Mouse (Mus musculus) forebrain, embryonic 11.5 days (tissue): ENCODE results near the gene Tmem101. TPM values are rescaled to one million over a fixed set of nuclear protein-coding genes. Genes with fewer than 3 reads are reported as not detected.
"Not testable (repeated sequence)": the region's sequence is repeated elsewhere in the genome, so short reads cannot be mapped to it uniquely, and the experiment has no call there.

Experiments
- ATAC-seq: fragments of 200-750 bp; cut with Nextera tagmentation; replicated peaks from 2 replicates; pipeline ENCODE4 v1.8.0; 2017; ENCODE audit warnings: moderate TSS enrichment; ENCODE audit not compliant: low FRiP score
- DNase-seq: peaks from one replicate; pipeline ENCODE4 v3.0.0-alpha.2; 2017; ENCODE audit warnings: low spot score
- H3K27ac ChIP-seq: fragments of 300-500 bp; sonication (generic); 2 replicates; pipeline ENCODE4 v1.5.1; 2014; ENCODE audit warnings: low read depth, low read length
- H3K27me3 ChIP-seq: fragments of 300-500 bp; sonication (generic); 2 replicates; pipeline ENCODE4 v1.6.1; 2014; ENCODE audit warnings: mild to moderate bottlenecking, low read length, mixed read lengths; ENCODE audit not compliant: control insufficient read depth, insufficient read depth
- H3K36me3 ChIP-seq: fragments of 300-500 bp; sonication (generic); 2 replicates; pipeline ENCODE4 v1.6.1; 2014; ENCODE audit warnings: mild to moderate bottlenecking, low read length, moderate library complexity, mixed read lengths; ENCODE audit not compliant: control insufficient read depth, insufficient read depth
- H3K4me1 ChIP-seq: fragments of 300-500 bp; sonication (generic); replicated peaks from 2 replicates; pipeline ENCODE4 v1.6.1; 2014; ENCODE audit warnings: low read length, mixed read lengths; ENCODE audit not compliant: control insufficient read depth, insufficient read depth
- H3K4me2 ChIP-seq: fragments of 300-500 bp; sonication (generic); 2 replicates; pipeline ENCODE4 v1.6.1; 2014; ENCODE audit warnings: low read depth, mild to moderate bottlenecking, low read length, moderate library complexity, mixed read lengths; ENCODE audit not compliant: severe bottlenecking
- H3K4me3 ChIP-seq: fragments of 300-500 bp; sonication (generic); 2 replicates; pipeline ENCODE4 v1.5.1; 2014; ENCODE audit warnings: low read depth, low read length
- H3K9ac ChIP-seq: fragments of 300-500 bp; sonication (generic); 2 replicates; pipeline ENCODE4 v1.6.1; 2014; ENCODE audit warnings: low read length
- H3K9me3 ChIP-seq: fragments of 300-500 bp; sonication (generic); 2 replicates; pipeline ENCODE4 v1.6.1; 2016; ENCODE audit warnings: low read length, mixed read lengths; ENCODE audit not compliant: control insufficient read depth
- WGBS: fragments of 180-500 bp; shearing (Covaris S2); extraction: QIAGEN DNeasy Blood & Tissue Kit; methylation state at CpG from one replicate; pipeline ENCODE4 v1.1.7; 2014; 5-methylcytosine and 5-hydroxymethylcytosine counted together
- polyA plus RNA-seq: library from polyadenylated mRNA; unstranded; fragments of >200 nt; fragmentation: Nextera tagmentation; extraction: Ambion mirVana; gene quantifications from 2 replicates; pipeline ENCODE4 v1.2.1, GENCODE M21; 2014

Tmem101 gene
- polyA plus RNA-seq, 1 experiment from 2014 or later = 35.7 TPM

GRCm38 (mm10) chr11:102167539-102167938, 11.3 kb upstream of the Tmem101 start:
- WGBS = 96% methylated on average over 5 of the region's 5 CpGs
- Histone ChIP-seq H3K27ac (no peak overlapping the region), H3K27me3 (no peaks in the 10 kb centered on the region)

GRCm38 (mm10) chr11:102165971-102166722, 9.9 kb upstream of the Tmem101 start:
- no peak overlapping the region for H3K4me3 ChIP-seq
- no peak overlapping the region for H3K9ac ChIP-seq
- H3K27ac ChIP-seq = no peak overlapping the region
- H3K9me3 ChIP-seq = no peaks in the 10 kb centered on the region
- H3K36me3 ChIP-seq = peaks cover 4% of the 10 kb centered on the region
- ATAC-seq = no peak
- no peaks in the 10 kb centered on the region for H3K4me1 ChIP-seq
- H3K4me2 ChIP-seq = no peak overlapping the region
- DNase-seq = no peak
- 79% methylated on average over 6 of the region's 6 CpGs for WGBS
- H3K27me3 ChIP-seq = no peaks in the 10 kb centered on the region

More at GRCm38 (mm10) chr11:102167539-102167938, 11.3 kb upstream of the Tmem101 start:
- no peak overlapping the region for H3K4me3 ChIP-seq
- no peaks in the 10 kb centered on the region for H3K4me1 ChIP-seq
- no peak for ATAC-seq
- no peak overlapping the region for H3K9ac ChIP-seq
- no peaks in the 10 kb centered on the region for H3K9me3 ChIP-seq
- no peak overlapping the region for H3K4me2 ChIP-seq
- H3K36me3 ChIP-seq = peaks cover 4% of the 10 kb centered on the region
- DNase-seq = no peak

GRCm38 (mm10) chr11:102159781-102160180, 3.6 kb upstream of the Tmem101 start:
- Histone ChIP-seq H3K4me2 (no peak overlapping the region), H3K4me3 (no peak overlapping the region), H3K9me3 (no peaks in the 10 kb centered on the region), H3K4me1 (no peaks in the 10 kb centered on the region), H3K27me3 (no peaks in the 10 kb centered on the region), H3K36me3 (no peaks in the 10 kb centered on the region), H3K9ac (no peak overlapping the region), H3K27ac (no peak overlapping the region)
- WGBS = 75% methylated on average over 5 of the region's 5 CpGs
- no peak for DNase-seq
- no peak for ATAC-seq

- WGBS = 75% methylated on average over 2 of the region's 2 CpGs
- not testable (repeated sequence) for ATAC-seq
Measured at GRCm38 (mm10) chr11:102158024-102158423, 1.8 kb upstream of the Tmem101 start.

GRCm38 (mm10) chr11:102156786-102157089, 534 bp upstream of the Tmem101 start:
- Histone ChIP-seq H3K4me2 (no peak overlapping the region), H3K9me3 (no peaks in the 10 kb centered on the region), H3K27me3 (no peaks in the 10 kb centered on the region), H3K4me1 (no peaks in the 10 kb centered on the region), H3K36me3 (no peaks in the 10 kb centered on the region), H3K9ac (no peak overlapping the region), H3K4me3 (no peak overlapping the region), H3K27ac (no peak overlapping the region)
- 8% methylated on average over 1 of the region's 1 CpGs for WGBS
- DNase-seq (no peak), ATAC-seq (0 out of 2 replicates have a peak, but pooled peaks have one; percentile 21)

More at GRCm38 (mm10) chr11:102158024-102158423, 1.8 kb upstream of the Tmem101 start:
- not testable (repeated sequence) for H3K4me3 ChIP-seq, H3K27ac ChIP-seq, H3K27me3 ChIP-seq, DNase-seq, H3K4me2 ChIP-seq, H3K9me3 ChIP-seq, H3K9ac ChIP-seq, H3K4me1 ChIP-seq, H3K36me3 ChIP-seq

- no peak overlapping the region for H3K9ac ChIP-seq
- H3K27ac ChIP-seq = no peak overlapping the region
- no peak overlapping the region for H3K4me2 ChIP-seq
- H3K9me3 ChIP-seq = no peaks in the 10 kb centered on the region
- H3K4me3 ChIP-seq = no peak overlapping the region
- WGBS = 15% methylated on average over 34 of the region's 34 CpGs
- H3K27me3 ChIP-seq = peaks cover 51% of the 10 kb centered on the region
- H3K36me3 ChIP-seq = no peaks in the 10 kb centered on the region
- ATAC-seq (no peak), DNase-seq (no peak)
- peaks cover 11% of the 10 kb centered on the region for H3K4me1 ChIP-seq
Measured at GRCm38 (mm10) chr11:102147213-102147989, 8.8 kb downstream of the Tmem101 start.

GRCm38 (mm10) chr11:102146531-102146930, 9.7 kb downstream of the Tmem101 start:
- 8% methylated on average over 17 of the region's 17 CpGs for WGBS
- Histone ChIP-seq H3K4me2 (no peak overlapping the region), H3K9ac (no peak overlapping the region), H3K4me1 (peaks cover 11% of the 10 kb centered on the region), H3K4me3 (no peak overlapping the region), H3K27me3 (peaks cover 51% of the 10 kb centered on the region), H3K27ac (no peak overlapping the region), H3K36me3 (no peaks in the 10 kb centered on the region), H3K9me3 (no peaks in the 10 kb centered on the region)
- DNase-seq = no peak
- ATAC-seq = no peak

GRCm38 (mm10) chr11:102146005-102146404, 10.2 kb downstream of the Tmem101 start:
- H3K4me2 ChIP-seq = no peak overlapping the region
- ATAC-seq = no peak

More at GRCm38 (mm10) chr11:102146005-102146404, 10.2 kb downstream of the Tmem101 start:
- Histone ChIP-seq H3K36me3 (no peaks in the 10 kb centered on the region), H3K27ac (no peak overlapping the region), H3K4me3 (0 out of 2 replicates have a peak overlapping the region, but pooled peaks have one; percentile 15), H3K27me3 (peaks cover 51% of the 10 kb centered on the region), H3K9ac (no peak overlapping the region), H3K4me1 (peaks cover 11% of the 10 kb centered on the region), H3K9me3 (no peaks in the 10 kb centered on the region)
- 6% methylated on average over 16 of the region's 16 CpGs for WGBS
- DNase-seq = no peak
